Mouse (Mus musculus): ENCODE data around the gene Chaf1a. TPM values are rescaled to one million over a fixed set of nuclear protein-coding genes. Genes with fewer than 3 reads are reported as not detected.

The Chaf1a gene
- polyA plus RNA-seq, 1 experiment, result 16.9 TPM

DNA sequence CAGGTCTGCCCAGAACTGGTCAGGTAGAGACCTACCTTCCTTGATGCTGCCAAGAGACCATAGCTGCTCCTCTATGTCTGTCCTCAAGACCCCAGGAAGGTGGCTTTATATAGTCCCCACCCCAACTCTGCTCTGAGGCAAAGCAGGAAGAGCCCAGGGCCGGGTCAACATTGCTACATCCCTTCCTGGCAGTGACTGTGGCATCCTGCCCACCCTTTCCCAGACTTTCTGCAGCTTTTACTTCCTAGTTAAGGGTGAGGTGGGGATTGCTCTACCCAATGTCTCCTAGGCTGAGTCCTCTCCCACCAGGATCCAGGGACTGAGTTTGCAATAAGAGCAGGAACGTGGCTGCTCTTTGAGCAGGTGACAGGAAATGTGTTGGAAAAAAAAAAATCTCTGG lies 81.6 kb downstream of the Chaf1a start, which contains the start of gene Lrg1:
TSS of gene Lrg1 (minus strand) at position 176 of the 400 bp plus-strand sequence.
- H3K4me1 ChIP-seq (replicated peaks; ENCODE audit: control insufficient read depth, insufficient read depth, low read length), result no peaks in the 10 kb centered on the region; the same call in 1 of the 2 replicates
- H3K36me3 ChIP-seq (ENCODE audit: control insufficient read depth, insufficient read depth, low read length), result no peaks in the 10 kb centered on the region
- DNase-seq, result no peak
- TF ChIP-seq POLR2A (IDR thresholded peaks at IDR 0.05; ENCODE audit: control insufficient read depth, extremely low read depth, insufficient read depth, low read length, poor library complexity), result no peak
- no peak for TF ChIP-seq CTCF (IDR thresholded peaks at IDR 0.05; ENCODE audit: borderline replicate concordance, control insufficient read depth, extremely low read depth, insufficient read depth, low read length, poor library complexity)
- H3K27me3 ChIP-seq (ENCODE audit: control insufficient read depth, insufficient read depth, low read length), result peaks cover 8% of the 10 kb centered on the region; the same call in 1 of the 2 replicates
- no peak within 1 kb of the TSS for H3K4me3 ChIP-seq (ENCODE audit: control insufficient read depth, insufficient read depth, low read length)
- 39% methylated on average over 2 of the region's 2 CpGs for WGBS
- H3K27ac ChIP-seq (ENCODE audit: control insufficient read depth, insufficient read depth, low read length), result no peak within 1 kb of the TSS

Other genes starting within 250 kb of the Chaf1a start
- gene Zfp119a, start 161.5 kb upstream of the Chaf1a start, polyA plus RNA-seq (2012; rRNA removed), result 0.27 and 0.36 TPM in 2 replicates
- gene Zfp959, start 148.3 kb upstream of the Chaf1a start, polyA plus RNA-seq (2012; rRNA removed), result 1.6 and 1.9 TPM in 2 replicates
- gene Zfp119b, start 90.9 kb upstream of the Chaf1a start, polyA plus RNA-seq (2012; rRNA removed), result 0.17 and 0.23 TPM in 2 replicates
- 24.5 and 25.9 TPM in 2 replicates for gene Ebi3, start 87.8 kb upstream of the Chaf1a start, polyA plus RNA-seq (2012; rRNA removed)
- 16.9 and 17.3 TPM in 2 replicates for gene Yju2, start 81.3 kb upstream of the Chaf1a start, polyA plus RNA-seq (2012; rRNA removed)
- gene Shd, start 70.0 kb upstream of the Chaf1a start, polyA plus RNA-seq (2012; rRNA removed), result 0.59 and 1.9 TPM in 2 replicates
- gene Fsd1, start 53.9 kb upstream of the Chaf1a start, polyA plus RNA-seq (2012; rRNA removed), result 0.26 and 0.62 TPM in 2 replicates
- gene Stap2, start 34.9 kb upstream of the Chaf1a start, polyA plus RNA-seq (2012; rRNA removed), result 16.4 and 22.2 TPM in 2 replicates
- gene Mpnd, start 34.7 kb upstream of the Chaf1a start, polyA plus RNA-seq (2012; rRNA removed), result 180 and 188 TPM in 2 replicates
- 216 and 248 TPM in 2 replicates for gene Sh3gl1, start 3.8 kb upstream of the Chaf1a start, polyA plus RNA-seq (2012; rRNA removed)
- gene Ubxn6, start 34.6 kb downstream of the Chaf1a start, polyA plus RNA-seq (2012; rRNA removed), result 76.7 and 93.1 TPM in 2 replicates
- gene Hdgfl2, start 39.2 kb downstream of the Chaf1a start, polyA plus RNA-seq (2012; rRNA removed), result 80.6 and 83.3 TPM in 2 replicates
- gene Plin4, start 69.4 kb downstream of the Chaf1a start, polyA plus RNA-seq (2012; rRNA removed), result 16.7 and 29.0 TPM in 2 replicates
- gene Plin5, start 77.2 kb downstream of the Chaf1a start, polyA plus RNA-seq (2012; rRNA removed), result 6.2 and 11.7 TPM in 2 replicates
- 23.5 and 27.0 TPM in 2 replicates for gene Lrg1, start 81.6 kb downstream of the Chaf1a start, polyA plus RNA-seq (2012; rRNA removed)
- 3.8 and 4.9 TPM in 2 replicates for gene Sema6b, start 99.9 kb downstream of the Chaf1a start, polyA plus RNA-seq (2012; rRNA removed)
- gene Tnfaip8l1, start 122.0 kb downstream of the Chaf1a start, polyA plus RNA-seq (2012; rRNA removed), result 21.6 and 26.8 TPM in 2 replicates
- 57.4 and 62.3 TPM in 2 replicates for gene Mydgf, start 143.5 kb downstream of the Chaf1a start, polyA plus RNA-seq (2012; rRNA removed)
- 85.6 and 95.2 TPM in 2 replicates for gene Dpp9, start 178.5 kb downstream of the Chaf1a start, polyA plus RNA-seq (2012; rRNA removed)
- 43.1 and 45.2 TPM in 2 replicates for gene Fem1a, start 216.4 kb downstream of the Chaf1a start, polyA plus RNA-seq (2012; rRNA removed)
- 21.6 and 23.1 TPM in 2 replicates for gene Ticam1, start 236.3 kb downstream of the Chaf1a start, polyA plus RNA-seq (2012; rRNA removed)

Data from thymus, adult 2 months (tissue).